Mouse (Mus musculus): ENCODE measurements at regions not wholly inside any gene's neighbourhood (a gene's known extent, or its start where the extent isn't known, plus 50 kb on each side); places are given as distances from the start of the nearest gene placed in this dataset.
A peak's percentile ranks its signal among the peaks of the same experiment; 100 is the strongest.
"Not testable (repeated sequence)": the region's sequence is repeated elsewhere in the genome, so short reads cannot be mapped to it uniquely, and the experiment has no call there.

DNA sequence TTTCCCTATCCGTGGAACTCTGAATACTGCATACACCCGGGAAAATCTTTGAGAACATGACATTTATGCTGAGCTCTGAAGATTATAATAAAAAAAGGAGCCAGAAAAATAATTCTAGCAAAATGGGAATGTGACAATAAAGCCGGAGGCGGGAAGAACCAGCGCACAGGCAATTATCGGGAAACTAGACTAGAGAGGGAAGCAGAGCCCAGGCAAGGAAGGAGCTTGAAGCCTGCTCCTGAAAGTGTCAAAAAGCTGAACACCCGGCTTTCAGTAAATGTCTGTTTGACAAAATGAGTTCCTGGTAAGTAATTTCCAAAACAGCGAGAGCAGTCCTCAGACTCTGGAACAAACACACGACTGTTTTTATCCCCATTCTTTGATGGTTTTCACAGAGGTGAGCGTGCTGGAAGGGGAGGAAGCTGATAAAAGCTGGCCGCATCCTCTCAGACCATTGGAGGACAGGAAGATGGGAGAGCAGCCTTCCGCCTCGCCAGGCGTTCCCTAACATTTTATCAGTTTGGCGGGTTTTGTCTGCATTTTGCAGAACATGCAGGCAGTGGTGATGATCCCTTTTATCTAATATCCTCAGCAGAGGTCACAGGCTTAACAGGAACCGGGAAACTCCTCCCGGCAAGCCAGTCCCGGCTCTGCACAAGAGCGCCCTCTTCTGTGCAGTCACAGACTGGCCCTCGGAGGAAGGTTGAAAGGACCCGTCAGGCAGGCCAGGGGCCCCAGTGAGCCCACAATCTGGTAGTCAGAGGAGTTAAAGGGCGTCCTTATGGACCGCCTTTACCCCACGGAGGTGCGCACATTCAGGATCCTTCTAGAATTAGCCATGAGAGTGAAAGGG is 201.3 kb upstream of the 1700056E22Rik start:
- DNase-seq (ENCODE audit: low read depth, low spot score): peak; percentile 44

DNA sequence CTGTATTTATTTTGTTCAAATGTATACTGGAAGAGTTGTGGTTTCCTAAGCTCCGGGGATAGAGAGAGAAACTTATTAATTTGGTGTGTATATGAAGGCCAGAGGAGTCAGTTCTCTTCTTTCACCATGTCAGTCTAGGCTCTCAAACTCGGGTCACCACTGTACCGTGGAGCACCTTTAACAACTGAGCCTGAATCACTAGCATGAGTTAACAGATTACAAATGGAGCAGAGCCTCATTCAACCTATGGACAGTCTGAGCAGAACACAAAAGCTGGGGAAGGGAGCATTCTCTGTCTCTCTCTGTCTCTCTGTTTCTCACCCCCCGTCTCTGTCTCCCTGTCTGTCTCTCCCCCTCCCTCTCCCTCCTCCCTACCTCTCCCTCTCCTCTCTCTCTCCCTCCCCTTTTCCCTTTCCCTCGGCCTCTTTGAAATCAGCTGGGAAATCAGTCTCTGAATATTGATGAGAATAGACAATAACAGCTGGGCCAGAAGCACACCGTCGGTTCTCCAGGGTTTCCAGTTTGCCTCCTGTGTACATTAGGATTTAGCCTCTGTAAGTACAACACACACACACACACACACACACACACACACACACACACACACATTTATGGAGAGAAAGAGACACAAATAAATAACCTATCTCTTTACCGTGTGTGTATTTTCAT is 200.4 kb upstream of the 1700056E22Rik start:
- DNase-seq (ENCODE audit: low read depth, low spot score): no peak

DNA sequence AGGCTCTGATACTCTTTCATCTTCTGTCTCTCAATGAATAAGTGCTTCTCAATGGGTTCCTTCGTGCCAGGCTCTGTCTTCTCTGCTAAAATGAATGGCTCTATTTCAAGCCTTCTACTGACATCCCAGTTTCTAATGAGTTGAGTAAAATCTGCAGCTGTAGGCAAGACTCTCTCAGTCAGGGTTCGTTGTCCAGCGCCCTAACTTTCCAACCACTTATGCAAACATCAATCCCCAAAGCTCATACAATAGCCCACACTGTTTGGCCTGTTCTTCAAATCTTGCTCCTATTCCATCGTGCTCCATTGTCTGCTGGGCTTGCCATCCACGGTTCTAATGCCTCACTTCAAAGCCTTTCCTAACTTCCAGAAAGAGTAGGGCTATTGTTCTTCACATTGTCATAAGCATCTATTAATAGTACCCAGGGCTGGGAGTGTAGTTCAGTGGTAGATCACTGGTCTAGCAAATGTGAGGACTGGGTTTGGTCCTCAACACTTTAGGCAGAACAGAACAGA is 199.7 kb upstream of the 1700056E22Rik start:
- no peak for DNase-seq (ENCODE audit: low read depth, low spot score)

DNA sequence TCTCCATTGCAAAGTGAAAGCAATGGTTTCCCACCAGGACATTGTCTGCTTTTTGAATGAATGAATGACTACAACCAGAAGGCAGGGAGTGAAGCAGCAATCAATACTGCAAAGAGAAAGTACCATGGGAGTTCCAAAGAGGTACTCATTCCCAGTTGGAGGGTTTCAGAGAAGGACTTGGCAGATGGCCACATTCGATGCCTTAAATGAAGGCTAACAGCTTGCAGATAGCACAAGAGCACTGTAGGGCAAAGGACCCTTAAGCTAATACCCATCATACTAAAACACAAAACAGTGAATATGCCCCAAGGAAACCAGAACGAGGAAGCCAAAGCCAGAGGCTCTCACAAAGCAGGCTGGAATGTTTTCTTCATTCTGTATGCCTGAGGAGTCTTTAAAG is 188.2 kb upstream of the 1700056E22Rik start:
- DNase-seq (ENCODE audit: low read depth, low spot score): no peak

DNA sequence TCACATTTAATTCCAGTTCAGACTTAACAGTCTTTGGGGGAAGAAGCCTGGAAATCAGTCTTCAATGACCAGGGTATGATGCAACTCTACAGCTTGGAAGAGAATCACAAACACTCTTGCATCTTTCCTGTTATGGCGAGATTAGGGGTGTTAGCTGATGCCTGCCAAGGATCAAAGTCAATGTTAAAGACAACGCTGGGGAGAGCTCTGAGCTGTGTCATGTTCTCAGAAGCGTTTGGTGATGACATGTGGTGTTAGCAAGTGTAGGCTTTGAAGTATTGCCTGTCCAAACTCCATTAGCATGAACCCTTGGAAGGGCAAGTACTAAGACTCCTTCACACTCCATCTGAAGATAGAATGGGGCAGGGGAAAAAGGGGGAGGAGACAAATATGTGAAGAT is 187.7 kb upstream of the 1700056E22Rik start:
- no peak for DNase-seq (ENCODE audit: low read depth, low spot score)

DNA sequence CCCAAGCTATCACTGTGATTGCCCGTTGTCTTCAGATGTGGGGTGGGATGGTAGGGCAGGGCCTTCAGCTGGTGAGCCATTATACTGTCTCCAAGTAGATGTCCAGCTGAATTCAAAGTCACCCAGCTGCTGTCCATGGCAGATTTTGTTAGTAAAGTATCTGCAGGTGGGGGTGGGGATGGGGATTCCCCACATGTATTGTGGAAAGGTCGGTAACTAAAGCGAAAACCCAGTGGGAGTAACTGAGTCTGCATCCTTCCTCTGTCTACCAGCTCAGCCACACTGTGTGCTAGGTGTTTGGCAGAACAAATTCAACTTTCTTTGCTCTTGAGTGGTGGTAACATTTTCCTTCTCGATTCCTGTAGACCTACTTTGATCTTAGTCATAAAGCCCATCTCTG is 163.2 kb upstream of the 1700056E22Rik start:
- DNase-seq (ENCODE audit: low read depth, low spot score): no peak

DNA sequence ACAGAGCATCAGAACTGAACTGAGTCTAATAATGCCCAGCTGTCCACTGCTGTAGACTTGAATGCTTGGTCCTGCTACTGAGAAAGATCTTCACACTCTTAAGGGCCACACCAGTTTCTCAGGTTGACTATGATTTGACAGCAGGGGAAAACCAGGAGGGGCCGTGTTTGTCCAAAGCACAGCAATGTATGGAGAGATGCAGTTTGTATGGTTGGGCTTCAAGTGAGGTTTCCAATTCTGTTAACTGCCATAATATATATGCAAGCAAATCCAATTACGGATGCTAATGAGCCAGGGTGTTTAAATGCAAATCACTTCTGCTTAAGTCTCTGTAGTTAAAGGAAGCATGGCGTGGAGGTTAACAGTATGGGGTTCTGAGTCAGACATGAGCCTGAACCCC is 157.2 kb upstream of the 1700056E22Rik start:
- no peak for DNase-seq (ENCODE audit: low read depth, low spot score)

DNA sequence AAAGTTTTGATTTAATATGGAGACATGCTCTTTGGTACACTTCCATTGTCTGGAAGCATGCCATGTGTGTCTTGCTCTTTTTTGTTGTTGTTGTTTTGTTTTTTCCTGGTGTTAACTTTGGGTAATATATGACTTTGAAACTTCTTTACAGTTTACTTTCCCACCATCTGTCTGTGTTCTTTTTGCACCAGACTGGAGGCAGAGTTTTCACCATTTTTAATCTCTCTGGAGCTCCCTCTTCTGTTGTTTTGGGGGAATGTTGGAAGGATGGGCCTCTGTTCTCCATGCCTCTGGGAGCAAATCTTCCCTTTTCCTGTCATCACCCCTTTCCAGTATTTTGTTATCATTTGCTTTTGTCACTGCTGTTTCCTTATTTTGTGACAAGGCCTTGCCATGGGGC is 153.5 kb upstream of the 1700056E22Rik start:
- no peak for DNase-seq (ENCODE audit: low read depth, low spot score)

DNA sequence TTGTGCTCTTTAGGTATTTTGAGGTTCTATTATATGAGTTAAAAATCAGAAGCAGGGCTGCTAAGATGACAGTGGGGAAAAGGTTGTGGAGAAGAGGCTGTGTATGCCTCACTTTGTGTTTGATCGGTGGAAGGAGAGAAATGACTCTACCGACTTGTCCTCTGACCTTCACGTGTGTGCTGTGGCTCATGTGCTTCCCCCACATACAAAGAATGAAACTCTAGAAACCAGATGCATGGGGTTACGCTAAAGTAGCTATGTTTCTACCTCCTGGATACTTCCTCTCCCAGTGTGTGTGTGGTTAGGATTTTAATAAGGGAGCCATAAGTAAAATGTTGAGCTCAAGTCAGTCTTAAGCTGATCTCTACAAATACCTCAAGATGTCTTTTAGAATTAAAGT is 148.1 kb upstream of the 1700056E22Rik start:
- no peak for DNase-seq (ENCODE audit: low read depth, low spot score)

DNA sequence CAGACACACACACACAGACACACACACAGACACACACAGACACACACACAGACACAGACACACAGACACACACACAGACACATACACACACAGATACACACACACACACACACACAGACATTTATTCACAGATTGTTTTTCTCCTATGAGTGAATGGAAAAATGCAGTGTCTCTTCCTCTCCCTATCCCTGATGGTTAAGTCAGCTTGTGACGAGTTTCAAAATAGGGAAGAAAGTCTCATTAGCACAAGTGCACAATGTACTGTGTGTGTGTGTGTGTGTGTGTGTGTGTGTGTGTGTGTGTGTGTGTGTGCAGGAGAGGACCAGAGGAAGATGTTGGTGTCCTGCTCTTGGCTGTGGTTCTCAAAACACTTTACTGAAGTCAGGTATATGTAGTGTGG is 140.3 kb upstream of the 1700056E22Rik start:
- not testable (repeated sequence) for DNase-seq (ENCODE audit: low read depth, low spot score)

DNA sequence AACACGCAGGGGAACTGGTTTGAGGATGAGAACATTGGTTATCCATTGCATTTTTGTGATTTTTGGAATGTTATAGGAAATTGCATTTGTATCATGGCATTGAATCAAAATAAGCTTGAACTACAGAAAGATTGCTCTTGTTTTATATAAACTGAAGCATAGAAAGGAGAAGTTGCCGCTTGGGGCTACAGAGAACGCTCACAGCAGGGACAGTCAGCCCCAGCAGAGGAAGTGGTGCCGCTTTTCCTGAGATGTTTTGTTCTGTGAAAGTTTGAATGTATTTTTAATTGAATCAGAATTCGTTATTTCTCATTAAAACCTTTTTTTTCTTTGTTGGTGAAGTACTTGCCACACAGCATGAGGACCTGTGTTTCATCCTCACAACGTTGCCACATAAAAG is 139.6 kb upstream of the 1700056E22Rik start:
- DNase-seq (ENCODE audit: low read depth, low spot score): no peak

DNA sequence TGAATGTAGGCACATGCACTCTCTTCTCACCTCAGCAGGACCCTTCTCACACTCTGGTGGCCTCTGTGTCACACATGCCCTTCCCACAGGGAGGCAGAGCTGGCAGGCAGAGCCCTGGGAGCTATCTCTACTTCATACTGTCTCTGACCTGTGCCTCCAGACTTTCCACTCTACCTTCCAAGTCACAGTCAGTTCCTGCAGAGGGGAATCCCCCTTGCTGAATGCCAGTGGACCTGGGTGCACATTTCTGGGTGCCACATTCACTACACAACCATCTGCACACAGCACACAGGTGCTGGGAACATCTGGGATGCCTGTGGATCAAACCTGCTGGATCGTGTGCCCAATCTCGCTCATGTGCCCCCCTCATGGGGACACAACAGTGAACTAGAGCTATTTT is 138.9 kb upstream of the 1700056E22Rik start:
- no peak for DNase-seq (ENCODE audit: low read depth, low spot score)

DNA sequence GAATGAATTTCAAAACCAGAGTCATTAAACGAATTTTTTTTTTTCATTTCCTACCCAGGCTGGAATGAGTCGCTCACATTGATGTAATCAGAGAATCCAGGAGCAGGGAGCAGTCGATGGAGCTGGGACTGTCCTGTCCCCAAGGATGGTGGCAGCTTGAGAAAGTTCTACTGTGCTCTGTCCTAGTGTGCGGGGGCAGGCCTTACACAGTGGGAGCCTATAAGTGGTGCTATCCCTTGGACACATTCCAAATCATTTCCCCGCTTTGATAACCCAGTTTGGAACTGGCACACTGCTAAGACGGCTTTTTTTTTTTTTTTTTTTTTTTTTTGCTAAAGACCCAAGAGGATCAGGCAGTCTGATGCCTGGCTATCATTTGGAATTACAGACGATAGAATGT is 137.5 kb upstream of the 1700056E22Rik start:
- no peak for DNase-seq (ENCODE audit: low read depth, low spot score)

DNA sequence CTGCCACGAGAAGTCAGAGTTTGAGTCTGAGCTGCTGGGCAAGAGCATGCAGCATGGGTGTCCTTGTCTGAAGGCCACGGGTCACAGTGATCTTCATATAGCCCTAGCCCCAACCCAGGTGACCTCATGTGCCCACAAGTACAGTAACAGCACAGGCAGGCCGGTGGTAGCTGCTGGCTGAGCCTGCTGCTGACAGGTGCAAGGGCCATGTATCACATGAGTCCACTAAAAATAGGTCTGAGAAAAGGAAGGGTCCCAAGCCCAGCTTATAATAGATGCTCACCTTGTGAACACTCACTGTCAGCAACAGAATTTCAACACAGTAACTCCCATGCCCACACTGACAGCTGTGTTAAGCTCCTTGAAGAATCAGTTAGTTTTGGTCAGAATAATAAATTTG is 136.8 kb upstream of the 1700056E22Rik start:
- DNase-seq (ENCODE audit: low read depth, low spot score): no peak

DNA sequence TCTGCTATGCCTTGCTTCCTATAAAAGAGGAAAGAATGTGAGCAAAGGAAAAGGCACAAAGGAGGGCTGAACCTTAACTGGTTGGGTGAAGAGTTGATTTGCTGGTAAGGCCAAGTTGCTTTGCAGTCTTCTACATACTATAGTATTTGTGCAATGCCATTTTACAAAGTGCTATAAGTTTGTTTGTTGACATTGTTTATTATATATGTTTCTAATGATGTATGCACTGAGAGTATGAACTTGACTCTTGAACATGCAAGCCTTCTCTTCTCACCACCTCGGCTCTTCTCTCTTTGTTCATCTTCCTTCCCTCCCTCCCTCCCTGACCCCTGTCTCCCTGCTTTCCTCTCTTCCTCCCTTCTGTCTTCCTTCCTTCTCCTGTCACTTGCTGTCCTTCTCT is 135.9 kb upstream of the 1700056E22Rik start:
- no peak for DNase-seq (ENCODE audit: low read depth, low spot score)

DNA sequence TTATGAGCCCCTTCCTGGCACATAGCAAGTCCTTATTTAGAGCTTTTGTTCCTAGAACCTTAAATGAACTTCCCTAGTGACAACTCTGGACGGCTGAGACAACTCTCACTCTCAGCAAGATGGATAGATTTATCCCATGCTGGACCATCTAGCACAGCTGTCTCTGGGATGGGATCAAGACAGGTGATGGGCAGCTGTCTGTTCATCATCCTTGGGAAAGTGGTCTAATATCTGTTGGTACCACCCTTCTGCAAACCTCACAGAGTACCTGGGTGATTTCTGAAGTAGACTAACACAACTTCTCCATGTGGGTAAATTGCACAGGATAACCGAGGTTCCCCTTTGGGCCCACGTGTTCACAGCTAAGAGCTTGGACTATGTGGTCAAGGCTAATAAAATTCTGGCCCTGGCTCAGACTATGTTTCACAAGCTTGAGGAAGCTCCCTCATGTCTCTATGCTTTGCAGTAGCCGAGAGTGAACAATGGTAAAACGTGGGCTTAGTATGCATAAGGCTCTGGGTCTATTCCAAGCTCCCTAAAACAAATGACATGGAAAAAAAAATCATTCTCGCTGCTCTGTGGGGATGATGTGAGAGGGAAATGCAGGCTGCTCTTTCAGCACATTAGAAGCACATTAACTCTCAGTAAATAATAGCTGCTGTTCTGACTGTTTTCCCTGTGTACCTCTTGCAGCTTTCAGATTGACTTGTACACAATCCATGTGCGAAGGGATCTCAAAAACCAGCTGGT is 135.1 kb upstream of the 1700056E22Rik start:
- no peak for DNase-seq (ENCODE audit: low read depth, low spot score)

DNA sequence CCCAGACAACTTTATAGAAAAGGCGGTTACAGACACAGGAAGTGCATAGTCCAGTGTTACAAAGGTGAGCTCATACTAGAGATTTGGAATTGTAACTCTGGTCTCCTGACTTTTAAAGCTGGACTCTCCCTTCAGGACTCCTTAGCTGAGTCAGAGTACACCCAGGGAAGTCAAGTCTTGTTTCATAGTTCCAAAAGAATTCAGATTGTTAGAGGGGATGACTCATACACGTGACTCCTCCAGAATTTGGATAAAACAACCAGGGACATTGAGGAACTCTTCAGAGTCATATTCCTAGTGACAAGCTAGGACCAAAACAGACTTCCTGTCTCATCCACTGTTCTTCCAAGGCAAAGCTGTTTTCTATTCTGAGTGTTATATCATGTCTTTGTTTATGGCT is 132.8 kb upstream of the 1700056E22Rik start:
- DNase-seq (ENCODE audit: low read depth, low spot score): no peak

DNA sequence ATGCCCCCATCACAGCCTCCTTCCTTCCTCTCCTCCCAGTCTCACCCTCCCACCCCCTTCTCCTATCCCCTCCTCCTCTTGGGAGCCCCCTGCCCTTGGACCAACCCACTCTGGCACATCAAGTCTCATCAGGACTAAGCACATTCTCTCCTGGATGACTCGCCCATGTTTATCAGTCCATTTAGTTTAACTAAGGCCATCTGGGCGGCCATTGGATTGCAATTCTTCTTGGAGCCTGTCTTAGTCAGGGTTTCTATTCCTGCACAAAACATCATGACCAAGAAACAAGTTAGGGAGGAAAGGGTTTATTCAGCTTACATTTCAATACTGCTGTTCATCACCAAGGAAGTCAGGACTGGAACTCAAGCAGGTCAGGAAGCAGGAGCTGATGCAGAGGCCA is 128.4 kb upstream of the 1700056E22Rik start:
- DNase-seq (ENCODE audit: low read depth, low spot score): not testable (repeated sequence)

DNA sequence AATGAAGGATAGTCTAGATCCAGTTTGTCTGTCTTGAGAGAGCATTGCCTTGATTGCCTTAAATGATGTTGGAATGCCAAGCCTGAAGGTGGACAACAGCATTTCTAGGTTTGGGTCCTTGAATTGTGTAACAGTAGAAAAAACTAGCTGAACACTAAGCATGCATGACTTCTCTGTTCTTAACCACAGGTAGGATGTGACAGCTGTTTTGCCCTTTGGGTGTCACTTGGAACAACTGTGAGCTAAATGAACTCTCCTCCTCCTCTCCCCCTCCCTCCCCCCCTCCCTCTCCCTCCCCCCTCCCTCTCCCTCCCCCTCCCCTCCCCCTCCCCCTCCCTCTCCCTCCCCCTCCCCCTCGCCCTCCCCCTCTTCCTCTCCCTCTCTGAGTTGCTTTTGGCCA is 113.6 kb upstream of the 1700056E22Rik start:
- no peak for DNase-seq (ENCODE audit: low read depth, low spot score)

DNA sequence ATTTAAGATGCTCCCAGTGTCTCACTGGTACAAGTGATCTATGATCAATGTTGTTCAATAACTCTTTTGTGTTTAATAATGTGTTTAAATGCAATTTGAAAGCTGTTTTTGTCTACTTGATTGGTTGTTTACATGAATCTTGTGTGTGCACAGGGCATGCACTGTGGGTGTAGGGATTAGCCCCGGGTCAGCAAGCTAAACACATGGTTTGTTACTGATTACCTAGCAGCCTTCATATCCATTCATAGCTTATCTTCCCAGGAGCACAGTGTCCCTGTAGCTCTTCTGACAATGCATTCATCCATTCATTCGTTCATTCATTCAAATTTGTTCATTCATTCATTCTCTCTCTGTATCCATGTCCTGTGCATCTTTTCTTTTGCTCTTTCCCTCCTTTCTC is 108.9 kb upstream of the 1700056E22Rik start:
- no peak for DNase-seq (ENCODE audit: low read depth, low spot score)

DNA sequence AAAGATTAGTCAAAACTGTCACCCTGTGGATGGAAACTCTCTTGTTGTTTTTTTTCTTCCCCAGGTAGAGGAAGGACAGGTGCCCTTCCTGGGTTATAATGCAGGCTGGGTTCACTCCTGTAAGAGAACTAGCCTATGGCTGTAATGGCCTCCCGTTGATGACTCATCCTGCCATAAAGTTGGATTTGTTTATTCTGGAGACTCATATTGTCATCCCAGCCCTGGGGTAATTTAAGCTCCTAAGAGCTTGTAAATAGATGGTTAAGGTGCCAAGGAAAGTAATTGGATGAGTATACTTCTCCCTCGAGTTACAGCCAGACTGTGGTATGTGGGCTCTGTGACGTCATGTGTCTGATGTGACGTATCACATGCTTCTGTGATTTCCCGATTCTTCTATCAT is 106.4 kb upstream of the 1700056E22Rik start:
- DNase-seq (ENCODE audit: low read depth, low spot score): no peak

DNA sequence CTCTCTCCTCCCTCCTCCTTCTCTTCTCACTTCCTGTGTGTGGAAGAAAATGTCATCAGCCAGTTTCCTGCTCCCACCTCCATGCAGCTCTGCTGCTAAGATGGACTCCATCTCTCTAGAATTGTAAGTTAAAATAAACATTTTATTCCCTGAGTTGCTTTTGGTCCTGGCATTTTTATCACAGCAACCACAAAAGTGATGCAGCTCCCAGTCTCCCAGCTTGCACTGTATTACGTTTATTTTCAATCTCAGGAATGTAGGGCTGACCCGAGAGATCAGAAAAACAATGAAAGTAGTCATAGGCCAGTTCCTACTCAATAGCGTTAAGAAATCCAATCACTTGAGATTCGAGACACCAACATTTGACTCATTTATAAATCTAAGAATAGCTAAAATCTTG is 106.0 kb upstream of the 1700056E22Rik start:
- no peak for DNase-seq (ENCODE audit: low read depth, low spot score)

Data from retina, adult 2 months (tissue).